Mouse (Mus musculus) myocyte (in vitro differentiated cells): ENCODE data around the gene Olfr1331. TPM values are rescaled to one million over a fixed set of nuclear protein-coding genes. Genes with fewer than 3 reads are reported as not detected.
"Not testable (repeated sequence)": the region's sequence is repeated elsewhere in the genome, so short reads cannot be mapped to it uniquely, and the experiment has no call there.

Source experiments
- H3K27me3 ChIP-seq: one replicate; pipeline ENCODE4 v1.6.1; 2011; ENCODE audit not compliant: control insufficient read depth, insufficient read depth, insufficient read length
- H3K36me3 ChIP-seq: one replicate; pipeline ENCODE4 v1.6.1; 2011; ENCODE audit not compliant: control insufficient read depth, insufficient read depth
- H3K4me2 ChIP-seq: one replicate; pipeline ENCODE4 v1.6.1; 2011; ENCODE audit warnings: low read depth, control low read depth
- H3K4me3 ChIP-seq: one replicate; pipeline ENCODE4 v1.5.1; 2011; ENCODE audit warnings: mild to moderate bottlenecking, control low read depth, moderate library complexity
- H3K79me2 ChIP-seq: one replicate; pipeline ENCODE4 v1.6.1; 2011; ENCODE audit not compliant: control insufficient read depth, insufficient read depth
- H3ac ChIP-seq: one replicate; pipeline ENCODE4 v1.6.1; 2011; ENCODE audit not compliant: control insufficient read depth, insufficient read length
- CEBPB ChIP-seq: IDR thresholded peaks from 2 replicates; pipeline ENCODE4 v1.6.1; 2011; ENCODE audit warnings: mild to moderate bottlenecking, moderate library complexity; ENCODE audit not compliant: poor library complexity, insufficient read depth, severe bottlenecking
- E2F4 ChIP-seq: IDR thresholded peaks from one replicate; pipeline ENCODE4 v1.6.1; 2011; ENCODE audit warnings: mild to moderate bottlenecking, control low read depth, moderate library complexity; ENCODE audit not compliant: insufficient read depth
- MAX ChIP-seq: IDR thresholded peaks from one replicate; pipeline ENCODE4 v1.6.1; 2011; ENCODE audit warnings: low read depth, mild to moderate bottlenecking, control low read depth
- MYOD1 ChIP-seq, 3 experiments: IDR thresholded peaks; one replicate each; pipeline ENCODE4 v1.6.1; 2011; ENCODE audit warnings: control low read depth in 2 of 3, low read depth in 2 of 3, mild to moderate bottlenecking in 2 of 3, moderate library complexity in 1 of 3; ENCODE audit not compliant: insufficient read length in 2 of 3, control insufficient read depth in 1 of 3
- MYOG ChIP-seq, 3 experiments: IDR thresholded peaks; one replicate each; pipeline ENCODE4 v1.6.1; 2011; ENCODE audit warnings: control low read depth in 2 of 3, low read depth in 2 of 3, mild to moderate bottlenecking in 2 of 3; ENCODE audit not compliant: insufficient read length in 2 of 3, control insufficient read depth in 1 of 3, insufficient read depth in 1 of 3
- POLR2A ChIP-seq: IDR thresholded peaks from one replicate; pipeline ENCODE4 v1.6.1; 2011; ENCODE audit warnings: low read depth, mild to moderate bottlenecking, control low read depth, moderate library complexity; ENCODE audit not compliant: insufficient read length
- POLR2AphosphoS2 ChIP-seq: IDR thresholded peaks from one replicate; pipeline ENCODE4 v1.6.1; 2011; ENCODE audit warnings: low read depth, control low read depth; ENCODE audit not compliant: insufficient read length
- REST ChIP-seq: IDR thresholded peaks from one replicate; pipeline ENCODE4 v1.6.1; 2011; ENCODE audit warnings: mild to moderate bottlenecking, control low read depth, moderate library complexity; ENCODE audit not compliant: insufficient read depth, insufficient read length
- SRF ChIP-seq: IDR thresholded peaks from one replicate; pipeline ENCODE4 v1.6.1; 2011; ENCODE audit warnings: low read depth; ENCODE audit not compliant: control insufficient read depth, insufficient read length
- TCF12 ChIP-seq: IDR thresholded peaks from one replicate; pipeline ENCODE4 v1.6.1; 2011; ENCODE audit warnings: mild to moderate bottlenecking, control low read depth; ENCODE audit not compliant: poor library complexity, insufficient read depth, severe bottlenecking
- TCF3 ChIP-seq: IDR thresholded peaks from one replicate; pipeline ENCODE4 v1.6.1; 2011; ENCODE audit warnings: low read depth, control low read depth; ENCODE audit not compliant: insufficient read length
- USF1 ChIP-seq: IDR thresholded peaks from one replicate; pipeline ENCODE4 v1.6.1; 2011; ENCODE audit warnings: low read depth, mild to moderate bottlenecking, control low read depth, moderate library complexity
- polyA plus RNA-seq: library from polyadenylated mRNA; unstranded; fragments of >200 nt; fragmentation: generic; extraction: Trizol; gene quantifications from one replicate; pipeline ENCODE4 v1.2.1, GENCODE M21; 2012; ENCODE audit warnings: missing spikeins

The Olfr1331 gene
- polyA plus RNA-seq, 1 experiment = not detected

GRCm38 (mm10) chr4:118867566-118867965 is 3.1 kb downstream of the Olfr1331 start:
- H3K4me3 ChIP-seq = no peak overlapping the region

GRCm38 (mm10) chr4:118888297-118888696 is 23.8 kb downstream of the Olfr1331 start, which contains the start of gene Olfr1330:
Gene Olfr1330, plus strand, starts transcription at chr4:118888597.
- Histone ChIP-seq H3K4me3 (no peak within 1 kb of the TSS), H3K79me2 (no peaks in the 10 kb centered on the region), H3ac (no peak within 1 kb of the TSS), H3K4me2 (no peak within 1 kb of the TSS), H3K36me3 (no peaks in the 10 kb centered on the region), H3K27me3 (no peaks in the 10 kb centered on the region)
- TF ChIP-seq MAX (no peak), USF1 (no peak), TCF12 (no peak), CEBPB (no peak), MYOD1 (IDR thresholded peaks at IDR 0.05; ENCODE audit: control insufficient read depth in 1 of 3, insufficient read length in 2 of 3, low read depth in 2 of 3) (no peak), POLR2AphosphoS2 (no peak), TCF3 (no peak), POLR2A (no peak), REST (no peak), SRF (no peak), MYOG (IDR thresholded peaks at IDR 0.05; ENCODE audit: control insufficient read depth in 1 of 3, insufficient read depth in 1 of 3, insufficient read length in 2 of 3, low read depth in 2 of 3) (no peak), E2F4 (no peak)

More at GRCm38 (mm10) chr4:118867566-118867965, 3.1 kb downstream of the Olfr1331 start:
- Histone ChIP-seq H3K79me2 (no peaks in the 10 kb centered on the region), H3ac (no peak overlapping the region), H3K27me3 (no peaks in the 10 kb centered on the region), H3K4me2 (no peak overlapping the region), H3K36me3 (no peaks in the 10 kb centered on the region)
- TF ChIP-seq TCF3 (no peak), TCF12 (no peak), CEBPB (no peak), USF1 (no peak), POLR2AphosphoS2 (no peak), SRF (no peak)

- TF ChIP-seq MYOD1 (IDR thresholded peaks at IDR 0.05; ENCODE audit: control insufficient read depth in 1 of 3, insufficient read length in 2 of 3, low read depth in 2 of 3) (no peak), E2F4 (no peak), POLR2A (no peak), MAX (no peak), POLR2AphosphoS2 (no peak), CEBPB (no peak), MYOG (IDR thresholded peaks at IDR 0.05; ENCODE audit: control insufficient read depth in 1 of 3, insufficient read depth in 1 of 3, insufficient read length in 2 of 3, low read depth in 2 of 3) (no peak), SRF (no peak), TCF3 (no peak)
- H3K4me3 ChIP-seq = peak overlapping the region; percentile 15
- H3K4me2 ChIP-seq = no peak overlapping the region
- H3K27me3 ChIP-seq = no peaks in the 10 kb centered on the region
- H3K79me2 ChIP-seq = no peaks in the 10 kb centered on the region
- H3ac ChIP-seq = no peak overlapping the region
- no peaks in the 10 kb centered on the region for H3K36me3 ChIP-seq
Observed at GRCm38 (mm10) chr4:118901981-118902380, 37.5 kb downstream of the Olfr1331 start.

- H3ac ChIP-seq, H3K4me2 ChIP-seq, H3K36me3 ChIP-seq, H3K27me3 ChIP-seq, H3K4me3 ChIP-seq, H3K79me2 ChIP-seq: not testable (repeated sequence)
Observed at GRCm38 (mm10) chr4:118917365-118917764, 52.9 kb downstream of the Olfr1331 start, which contains the start of gene Olfr1329. Gene Olfr1329, minus strand, starts transcription at chr4:118917465.

Other genes with a start within 250 kb of the Olfr1331 start
- not detected for gene Cfap57, start 243.9 kb upstream of the Olfr1331 start, polyA plus RNA-seq
- gene Ebna1bp2, start 243.8 kb upstream of the Olfr1331 start, polyA plus RNA-seq = 71.7 TPM
- not detected for gene Olfr62, start 205.7 kb upstream of the Olfr1331 start, polyA plus RNA-seq
- not detected for gene Olfr1342, start 171.9 kb upstream of the Olfr1331 start, polyA plus RNA-seq
- not detected for gene Olfr1341, start 161.1 kb upstream of the Olfr1331 start, polyA plus RNA-seq
- gene Olfr1340, start 144.5 kb upstream of the Olfr1331 start, polyA plus RNA-seq = not detected
- not detected for gene Olfr1339, start 132.5 kb upstream of the Olfr1331 start, polyA plus RNA-seq
- gene Olfr1338, start 105.9 kb upstream of the Olfr1331 start, polyA plus RNA-seq = not detected
- gene Olfr1337, start 82.1 kb upstream of the Olfr1331 start, polyA plus RNA-seq = not detected
- gene Olfr1335, start 54.7 kb upstream of the Olfr1331 start, polyA plus RNA-seq = not detected
- gene Olfr1333, start 28.4 kb upstream of the Olfr1331 start, polyA plus RNA-seq = not detected
- not detected for gene Olfr1330, start 23.9 kb downstream of the Olfr1331 start, polyA plus RNA-seq
- gene Olfr1329, start 52.8 kb downstream of the Olfr1331 start, polyA plus RNA-seq = not detected
- gene Olfr1328, start 74.0 kb downstream of the Olfr1331 start, polyA plus RNA-seq = not detected
- gene Lao1, start 96.9 kb downstream of the Olfr1331 start, polyA plus RNA-seq = not detected
- gene Slc2a1, start 244.1 kb downstream of the Olfr1331 start, polyA plus RNA-seq = 55.8 TPM